Mouse (Mus musculus): ENCODE results near the gene Cir1.

- TF ChIP-seq CTCF (IDR thresholded peaks at IDR 0.05; ENCODE audit: low read depth, low read length) (no peak), POLR2A (IDR thresholded peaks at IDR 0.05; ENCODE audit: borderline replicate concordance, low read depth, low read length) (no peak)
These were observed 35.7 kb upstream of the Cir1 start for GRCm38 (mm10) chr2:73348221-73348620.

Measured in bone marrow macrophage, adult 2 months (primary cell).